Mouse (Mus musculus) bone marrow macrophage, adult 2 months (primary cell): ENCODE data around the gene St7. TPM values are rescaled to one million over a fixed set of nuclear protein-coding genes. Genes with fewer than 3 reads are reported as not detected.

ENCODE experiments used
- H3K27ac ChIP-seq: 2 replicates; pipeline ENCODE4 v1.5.1; 2012; ENCODE audit warnings: low read depth, low read length; ENCODE audit not compliant: insufficient read depth
- H3K4me1 ChIP-seq: 2 replicates; pipeline ENCODE4 v1.6.1; 2012; ENCODE audit warnings: low read length; ENCODE audit not compliant: control insufficient read depth, insufficient read depth
- H3K4me3 ChIP-seq: 2 replicates; pipeline ENCODE4 v1.5.1; 2012; ENCODE audit warnings: mild to moderate bottlenecking, low read length, moderate library complexity; ENCODE audit not compliant: insufficient read depth
- CTCF ChIP-seq: IDR thresholded peaks from 2 replicates; pipeline ENCODE4 v1.5.1; 2012; ENCODE audit warnings: low read depth, mild to moderate bottlenecking, low read length, moderate library complexity
- POLR2A ChIP-seq: IDR thresholded peaks from 2 replicates; pipeline ENCODE4 v1.6.1; 2012; ENCODE audit warnings: mild to moderate bottlenecking, low read depth, low read length, borderline replicate concordance
- polyA plus RNA-seq: library from polyadenylated mRNA; stranded (reverse); fragments of >200 nt; gene quantifications from 2 replicates; pipeline ENCODE4 v1.2.4, GENCODE M21; 2012; ENCODE audit not compliant: missing spikeins, insufficient read depth, insufficient read length

Gene St7
- polyA plus RNA-seq, 1 experiment: 5.3 TPM

- Histone ChIP-seq H3K4me1 (peaks cover 31% of the 10 kb centered on the region), H3K27ac (no peak overlapping the region), H3K4me3 (no peak overlapping the region)
- TF ChIP-seq POLR2A (no peak), CTCF (no peak)
Observed at GRCm38 (mm10) chr6:17776041-17776440, 83.3 kb downstream of the St7 start.

- TF ChIP-seq POLR2A (no peak), CTCF (no peak)
- H3K27ac ChIP-seq: no peak overlapping the region
- peaks cover 28% of the 10 kb centered on the region for H3K4me1 ChIP-seq
- H3K4me3 ChIP-seq: no peak overlapping the region
Observed at GRCm38 (mm10) chr6:17777018-17777799, 84.5 kb downstream of the St7 start.

GRCm38 (mm10) chr6:17778648-17779202 is 86.0 kb downstream of the St7 start:
- no peak overlapping the region for H3K4me3 ChIP-seq
- H3K4me1 ChIP-seq: peaks cover 25% of the 10 kb centered on the region
- no peak for TF ChIP-seq POLR2A
- no peak for TF ChIP-seq CTCF
- H3K27ac ChIP-seq: peak overlapping the region; percentile 83

GRCm38 (mm10) chr6:17783511-17783910 is 90.8 kb downstream of the St7 start:
- H3K4me1 ChIP-seq: peaks cover 27% of the 10 kb centered on the region

DNA sequence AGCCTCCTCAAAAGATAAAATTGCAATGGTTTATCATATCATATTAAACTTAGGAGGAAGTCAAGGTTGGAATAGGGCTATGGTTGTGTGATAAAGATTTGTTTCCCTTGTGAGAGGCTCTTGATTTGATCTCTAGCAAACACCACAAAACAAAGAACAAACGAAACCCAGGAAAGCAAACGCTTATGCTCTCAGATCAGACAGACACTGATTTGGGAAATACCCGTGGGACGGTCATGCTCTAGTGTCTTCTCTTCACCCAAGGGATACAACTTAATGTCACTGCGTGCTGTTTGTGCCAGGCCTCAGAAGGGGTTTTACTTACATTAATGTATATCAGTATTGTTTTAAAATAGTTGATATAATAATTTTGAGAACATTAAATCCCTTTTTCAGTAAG is 91.8 kb downstream of the St7 start:
- Histone ChIP-seq H3K4me1 (peaks cover 24% of the 10 kb centered on the region), H3K4me3 (no peak overlapping the region), H3K27ac (no peak overlapping the region)
- TF ChIP-seq POLR2A: no peak
- no peak for TF ChIP-seq CTCF

More at GRCm38 (mm10) chr6:17783511-17783910, 90.8 kb downstream of the St7 start:
- TF ChIP-seq POLR2A (no peak), CTCF (no peak)
- no peak overlapping the region for H3K27ac ChIP-seq
- H3K4me3 ChIP-seq: no peak overlapping the region

DNA sequence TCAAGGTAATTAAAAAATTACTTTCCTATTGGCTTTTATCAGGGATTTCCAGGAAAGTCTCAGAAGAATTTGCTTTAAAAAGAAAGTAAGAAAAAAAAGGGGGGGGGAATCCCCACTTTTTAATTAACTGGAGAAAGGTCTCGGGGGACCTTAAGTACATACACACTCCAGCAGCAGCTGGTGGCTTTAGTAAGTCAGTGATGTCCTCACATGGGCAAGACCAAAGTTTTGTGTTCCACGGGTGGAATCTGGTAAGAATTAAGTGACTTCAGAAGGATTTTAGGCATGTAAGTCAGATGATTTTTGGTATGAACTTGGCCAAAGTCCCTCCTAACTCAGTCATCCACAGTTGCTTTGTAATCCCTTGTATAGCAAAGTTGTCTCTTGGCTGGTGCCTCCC is 92.5 kb downstream of the St7 start:
- peaks cover 27% of the 10 kb centered on the region for H3K4me1 ChIP-seq
- no peak overlapping the region for H3K27ac ChIP-seq
- TF ChIP-seq POLR2A: no peak
- no peak for TF ChIP-seq CTCF
- no peak overlapping the region for H3K4me3 ChIP-seq

DNA sequence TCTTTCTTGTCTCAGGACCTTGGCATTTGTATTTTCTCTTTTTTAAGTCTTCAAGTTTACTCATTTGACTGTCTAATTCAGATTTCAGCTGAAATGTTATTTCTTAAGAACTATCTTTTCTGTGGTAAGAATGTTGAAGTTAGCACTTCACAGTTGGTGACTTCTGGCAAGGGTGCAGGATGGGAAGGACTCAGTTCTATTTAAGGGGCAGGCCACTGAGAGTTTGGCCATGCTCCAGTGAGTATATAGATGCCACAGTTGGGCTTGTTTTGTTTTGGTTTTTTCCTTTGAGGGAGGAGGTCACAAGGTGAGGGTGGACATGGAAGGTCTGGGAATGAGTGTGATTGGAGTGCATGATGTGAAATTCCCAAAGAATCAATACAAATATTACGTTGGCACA is 95.1 kb downstream of the St7 start:
- H3K4me1 ChIP-seq: peaks cover 26% of the 10 kb centered on the region
- TF ChIP-seq CTCF: no peak
- TF ChIP-seq POLR2A: no peak
- H3K4me3 ChIP-seq: no peak overlapping the region

DNA sequence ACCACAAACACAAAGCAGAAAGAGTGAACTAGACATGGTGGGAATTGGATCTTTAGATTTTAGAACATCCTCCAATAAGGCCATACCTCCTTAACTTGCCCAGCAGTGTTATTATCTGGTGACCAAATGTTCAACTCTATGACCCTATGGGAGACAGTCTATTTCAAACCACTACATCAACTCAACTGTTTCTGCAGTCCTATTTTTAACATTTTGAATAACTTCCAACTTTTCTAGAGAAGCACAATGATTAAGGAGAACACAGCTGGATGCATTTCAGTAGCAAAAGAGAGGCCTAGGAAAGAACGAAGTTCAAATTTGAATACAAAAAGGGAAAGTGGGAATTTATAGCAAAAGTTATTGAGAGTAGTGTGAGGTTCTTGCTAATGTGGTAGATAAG is 97.5 kb downstream of the St7 start:
- H3K27ac ChIP-seq: no peak overlapping the region
- H3K4me3 ChIP-seq: no peak overlapping the region
- TF ChIP-seq POLR2A (no peak), CTCF (no peak)
- peaks cover 34% of the 10 kb centered on the region for H3K4me1 ChIP-seq

More for the DNA sequence above, 95.1 kb downstream of the St7 start:
- H3K27ac ChIP-seq: 0 out of 2 replicates have a peak overlapping the region, but pooled peaks have one; percentile 9

DNA sequence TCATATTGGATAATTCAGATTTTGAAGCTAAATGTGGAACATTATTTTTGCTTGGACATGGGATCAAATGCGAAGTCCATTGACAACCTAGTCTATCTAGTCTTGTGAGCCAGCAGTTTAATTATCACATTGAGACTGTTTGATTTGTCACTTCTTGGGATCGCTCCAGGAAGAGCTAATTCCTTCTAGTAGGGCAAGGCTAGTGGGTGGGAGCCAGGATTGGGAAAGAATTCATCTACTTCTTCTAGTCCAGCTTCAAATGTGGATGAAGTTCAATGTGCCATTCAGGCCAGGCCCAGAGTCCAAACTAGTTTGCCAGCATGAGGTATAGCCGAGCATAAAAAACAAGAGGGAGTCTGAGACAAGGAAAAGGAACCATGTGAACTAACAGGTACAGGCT is 100.7 kb downstream of the St7 start:
- peaks cover 17% of the 10 kb centered on the region for H3K4me1 ChIP-seq
- H3K4me3 ChIP-seq: no peak overlapping the region
- TF ChIP-seq CTCF: no peak
- TF ChIP-seq POLR2A: no peak
- no peak overlapping the region for H3K27ac ChIP-seq

- TF ChIP-seq CTCF (no peak), POLR2A (no peak)
- H3K27ac ChIP-seq: no peak overlapping the region
- no peak overlapping the region for H3K4me3 ChIP-seq
- peaks cover 16% of the 10 kb centered on the region for H3K4me1 ChIP-seq
Observed at GRCm38 (mm10) chr6:17797271-17797713, 104.6 kb downstream of the St7 start.
